Mouse (Mus musculus) layer of hippocampus, postnatal 25 days (tissue): ENCODE results near the gene Rbsn. TPM values are rescaled to one million over a fixed set of nuclear protein-coding genes. Genes with fewer than 3 reads are reported as not detected.

ENCODE experiments used
- DNase-seq, 2 experiments: peaks; one replicate each; pipeline ENCODE4 v3.0.0; 2022; ENCODE audit warnings: mixed read lengths in 2 of 2, low spot score in 1 of 2; ENCODE audit errors: extremely low spot score in 1 of 2
- total RNA-seq, 2 experiments: library from RNA; stranded (reverse); gene quantifications; 2 replicates each; pipeline ENCODE4 v1.2.3; 2021

The Rbsn gene
- total RNA-seq: 10 to 100 TPM; 36.1 to 38.7 TPM

DNA sequence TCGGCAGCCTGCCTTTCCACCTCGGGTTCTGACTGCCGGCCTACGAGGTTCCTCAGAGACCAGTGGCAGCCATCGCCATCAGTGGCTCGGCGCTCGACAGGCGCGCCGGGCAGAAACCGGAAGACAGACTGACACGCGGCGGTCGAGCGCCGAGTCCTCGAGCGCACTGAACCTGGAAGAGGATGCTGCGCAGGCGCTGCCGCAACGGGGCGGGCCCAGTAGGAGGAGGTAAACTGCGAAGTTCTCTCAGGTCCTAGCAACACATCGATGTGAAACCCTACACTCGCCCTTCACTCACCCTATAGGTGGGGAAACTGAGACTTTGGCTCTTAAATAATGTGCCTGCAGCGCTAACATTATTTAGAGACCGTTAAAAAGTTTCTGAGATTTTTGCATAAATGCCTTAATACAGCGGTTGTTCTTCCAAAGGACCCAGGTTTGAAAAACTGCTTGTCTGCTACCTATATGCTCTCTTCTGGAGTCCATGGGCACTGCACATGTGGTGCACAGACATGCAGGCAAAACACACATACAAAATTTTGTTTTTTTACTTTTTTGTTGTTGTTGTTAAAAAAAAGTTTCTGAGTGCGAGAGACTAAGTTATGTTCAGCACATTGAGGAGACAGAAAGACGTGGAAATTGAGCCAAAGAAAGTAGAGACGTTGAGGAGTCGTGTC lies at the start of gene Rbsn:
Rbsn (minus strand) TSS at position 153 of the 677 bp plus-strand sequence.
- peak; percentile 73 to 81 for DNase-seq

DNA sequence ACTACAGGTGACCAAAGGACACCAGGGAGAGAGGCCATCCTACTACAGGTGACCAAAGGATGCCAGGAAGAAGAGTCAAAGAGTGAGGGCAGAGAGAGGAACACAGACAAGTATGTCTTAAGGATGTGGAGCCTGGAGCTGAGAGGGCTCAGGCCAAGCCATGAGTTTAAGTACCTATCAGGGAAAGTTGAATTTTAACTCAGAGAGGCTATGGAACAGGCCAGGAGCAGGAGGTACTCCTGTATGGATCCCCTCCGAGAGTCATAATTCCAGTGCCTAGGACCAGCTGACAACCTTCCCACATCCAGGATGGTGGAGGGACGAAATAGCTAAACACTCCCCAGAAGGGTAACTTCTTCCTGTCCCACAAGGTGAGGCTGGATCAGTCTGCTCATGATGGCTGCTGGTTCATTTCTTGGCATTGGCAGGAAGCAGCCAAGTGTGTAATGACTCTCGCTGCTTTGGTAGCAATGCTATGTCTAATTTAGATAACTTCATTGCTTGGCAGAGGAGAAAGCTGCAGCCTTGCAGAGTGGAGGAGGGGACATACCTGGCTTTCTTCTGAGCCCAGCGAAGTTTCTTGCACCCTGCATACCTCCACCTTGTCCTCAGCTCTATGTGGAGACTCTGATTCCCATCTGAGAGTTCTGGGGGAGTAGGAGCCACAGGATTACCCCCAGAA lies 46.6 kb upstream of the Rbsn start:
- DNase-seq: no peak

DNA sequence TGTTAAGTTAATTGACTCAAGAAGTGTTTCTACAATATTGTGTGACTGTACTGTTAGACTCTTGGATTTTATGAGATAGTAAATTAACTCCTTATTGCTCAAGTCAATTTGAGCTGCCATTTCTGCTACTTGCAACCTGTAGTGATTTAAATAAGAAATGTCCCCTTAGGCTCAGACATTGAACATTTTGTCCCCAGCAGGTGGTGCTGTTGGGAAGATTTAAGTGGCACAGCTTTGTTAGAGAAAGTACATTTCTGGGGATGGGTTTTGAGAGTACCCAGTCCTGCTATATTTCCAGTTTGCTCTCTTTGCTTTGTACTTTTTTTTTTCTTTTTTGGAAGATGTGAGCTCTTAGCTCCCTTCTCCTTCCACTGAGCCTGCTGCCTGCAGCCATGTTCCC lies 40.6 kb upstream of the Rbsn start:
- no peak for DNase-seq

DNA sequence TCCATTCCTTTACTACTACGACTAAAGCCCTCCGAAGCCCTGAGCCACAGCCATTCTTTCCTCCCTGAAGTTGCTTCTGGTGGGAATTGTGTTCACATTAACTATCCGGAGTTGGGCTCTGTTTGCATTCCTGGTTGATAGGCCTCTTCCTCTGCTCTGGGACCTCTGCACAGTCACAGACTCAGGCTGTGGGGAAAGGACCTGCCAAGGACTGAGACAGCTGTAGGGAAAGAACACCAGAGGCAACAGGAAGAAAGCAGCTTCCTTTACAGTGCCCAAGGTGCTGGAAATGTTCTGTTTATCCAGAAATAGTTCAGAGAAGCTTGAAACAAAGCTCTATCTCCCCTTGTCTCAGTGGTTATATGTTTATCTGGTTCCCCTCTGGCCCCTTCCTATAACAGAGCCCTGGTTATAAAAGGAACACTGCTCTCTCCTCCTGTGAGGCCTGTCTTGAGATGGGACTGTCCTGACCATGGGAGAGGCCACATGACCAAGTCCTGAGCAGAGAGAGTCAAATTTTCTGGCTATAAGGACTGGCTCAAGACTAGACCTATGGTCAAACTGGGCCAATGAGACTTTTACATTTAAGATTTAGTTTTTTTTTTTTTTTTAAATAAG lies 38.6 kb upstream of the Rbsn start:
- DNase-seq: no peak

DNA sequence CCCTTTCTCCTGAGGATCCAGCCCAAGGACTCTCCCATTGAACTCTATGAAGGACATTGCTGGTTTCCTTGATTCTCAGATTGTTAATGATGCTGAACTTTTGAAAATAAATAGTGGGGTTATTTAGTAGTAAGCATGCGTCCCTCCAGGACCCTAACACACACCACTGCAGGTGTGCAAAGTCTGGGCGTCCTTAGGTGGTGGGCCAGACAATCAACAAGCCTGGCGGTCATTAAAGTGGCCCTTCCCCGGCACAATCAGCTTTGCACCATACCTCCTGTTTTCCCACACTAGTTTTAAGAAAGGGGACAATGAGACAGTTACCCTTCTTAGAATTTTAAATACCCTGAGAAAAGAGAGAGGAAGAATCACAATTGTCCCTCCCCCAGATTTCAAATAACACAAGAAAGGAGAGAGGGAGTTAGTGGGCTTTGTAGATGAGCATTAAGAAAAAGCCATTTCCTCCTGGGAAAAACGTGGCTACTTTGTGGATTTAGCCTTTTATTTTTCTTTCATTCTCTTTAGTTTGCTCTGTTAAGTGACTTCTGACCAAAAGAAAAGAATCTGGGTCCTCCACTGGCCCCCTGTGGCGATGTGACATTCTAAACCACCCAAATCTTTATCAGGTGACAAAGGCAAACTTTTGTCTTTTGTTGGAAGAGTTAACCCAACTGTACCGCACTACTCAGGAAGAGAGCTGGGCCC lies 32.6 kb upstream of the Rbsn start:
- no peak for DNase-seq

DNA sequence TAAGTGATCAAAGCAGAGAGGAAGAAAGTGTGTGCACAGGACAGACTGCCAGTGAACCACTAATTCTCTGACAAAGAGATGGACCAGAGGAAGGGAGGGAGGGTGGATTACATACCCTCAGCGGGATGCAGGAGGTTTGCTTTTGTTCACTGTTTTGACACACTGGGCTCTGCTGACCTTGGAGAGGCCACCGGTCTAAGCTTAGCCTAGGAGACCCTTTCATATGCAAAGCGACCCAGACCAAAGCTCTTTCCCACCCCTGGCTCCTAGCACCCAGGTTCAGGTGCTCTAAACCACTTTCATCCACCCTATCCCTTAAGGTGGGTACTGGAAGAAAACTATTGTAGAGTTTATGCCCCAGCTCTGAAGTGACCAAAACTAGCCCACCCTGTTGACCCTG lies 31.6 kb upstream of the Rbsn start:
- no peak for DNase-seq

DNA sequence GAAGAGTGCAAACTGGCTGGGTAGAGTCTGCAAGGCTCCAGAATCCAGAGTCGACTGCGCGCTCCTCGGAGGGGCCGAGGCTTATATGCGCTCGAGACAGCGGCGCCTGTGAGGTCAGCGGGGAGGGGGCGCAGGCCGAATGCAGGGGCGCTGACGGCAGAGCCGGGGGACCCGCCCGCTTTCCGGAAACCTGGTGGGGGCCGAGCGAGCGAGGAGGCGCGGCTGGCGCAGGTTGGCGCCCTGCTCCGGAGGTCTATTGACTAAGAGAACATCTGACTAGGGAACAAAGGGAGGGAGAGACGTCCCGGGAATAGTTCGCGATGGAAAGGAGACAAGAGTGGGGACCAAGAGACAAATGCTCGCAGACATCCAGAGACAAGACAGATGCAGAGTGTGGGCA lies 29.9 kb upstream of the Rbsn start, which contains the start of gene Trh:
Trh (minus strand) TSS at position 60 of the 400 bp plus-strand sequence.
- DNase-seq: no peak

DNA sequence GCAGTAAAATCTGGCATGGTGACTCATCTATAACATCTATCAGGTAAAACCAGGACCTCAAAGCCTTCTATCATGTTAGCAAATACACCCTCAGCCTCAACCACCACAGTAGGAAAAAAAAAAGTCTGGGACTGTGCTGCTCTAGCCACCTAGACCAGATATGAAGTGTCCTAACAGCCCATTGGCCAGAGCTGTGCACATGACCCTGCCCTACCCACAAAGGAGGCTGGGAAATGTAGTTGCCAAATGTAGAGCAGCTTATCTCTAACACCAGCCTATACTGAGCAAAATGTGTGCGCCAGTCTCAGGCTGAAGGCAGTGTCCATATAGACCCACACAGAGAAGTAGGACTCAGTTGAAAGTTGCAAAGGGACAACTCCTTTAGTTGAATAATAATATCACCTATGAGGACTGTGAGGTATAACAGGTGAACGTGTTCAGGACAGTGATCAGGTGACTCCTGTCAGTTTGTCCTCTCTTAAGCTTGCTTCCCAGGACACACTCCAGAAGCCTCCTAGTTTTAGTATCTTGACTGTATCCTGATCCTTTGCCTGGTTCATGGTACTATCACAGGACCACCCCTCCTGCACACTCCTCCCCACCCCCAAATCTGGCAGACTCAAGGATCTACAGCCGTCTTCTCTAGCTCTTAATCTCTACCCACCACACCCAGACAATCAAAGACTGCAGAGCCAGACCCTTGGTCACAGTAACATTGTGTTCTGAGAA lies 26.6 kb upstream of the Rbsn start:
- DNase-seq: peak in 1 of 2 experiments; percentile 43

DNA sequence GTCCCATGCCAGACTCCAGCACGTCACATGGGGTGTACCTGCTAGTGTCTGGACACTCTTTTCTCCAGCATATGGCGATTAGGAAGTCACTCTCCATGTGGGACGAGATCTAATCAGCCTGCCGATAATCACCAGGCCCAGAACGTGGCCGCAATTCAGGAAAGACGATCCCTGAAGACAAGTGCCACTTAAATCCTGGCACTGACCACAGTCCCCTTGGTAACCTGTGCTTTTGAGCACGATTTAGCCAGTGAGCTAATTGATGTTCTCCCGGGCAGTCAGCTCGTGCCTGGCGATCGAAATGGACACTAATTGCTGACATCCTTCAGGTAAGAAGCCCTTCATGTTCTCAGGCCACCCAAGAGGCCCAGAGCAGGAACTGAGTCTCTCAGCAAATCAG lies 20.3 kb upstream of the Rbsn start:
- no peak for DNase-seq

DNA sequence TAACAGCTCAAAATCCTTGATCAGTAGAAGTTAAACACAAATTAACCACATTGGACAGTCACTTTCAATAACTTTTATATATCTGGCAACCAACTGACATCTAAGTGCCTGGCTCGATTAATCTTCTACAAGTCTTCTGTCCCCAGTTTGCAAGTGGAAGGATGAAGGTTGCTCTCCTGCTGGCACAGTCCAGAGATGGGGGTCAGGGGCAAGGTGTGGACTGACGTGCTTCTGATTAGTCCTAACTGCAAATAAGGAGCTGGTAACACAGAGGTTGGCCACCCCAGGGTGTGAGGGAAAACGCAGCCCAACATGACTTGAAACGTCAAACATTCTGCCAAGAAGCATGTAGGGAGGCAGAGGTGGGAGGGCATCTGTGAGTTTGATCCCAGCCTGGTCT lies 17.0 kb upstream of the Rbsn start:
- no peak for DNase-seq

DNA sequence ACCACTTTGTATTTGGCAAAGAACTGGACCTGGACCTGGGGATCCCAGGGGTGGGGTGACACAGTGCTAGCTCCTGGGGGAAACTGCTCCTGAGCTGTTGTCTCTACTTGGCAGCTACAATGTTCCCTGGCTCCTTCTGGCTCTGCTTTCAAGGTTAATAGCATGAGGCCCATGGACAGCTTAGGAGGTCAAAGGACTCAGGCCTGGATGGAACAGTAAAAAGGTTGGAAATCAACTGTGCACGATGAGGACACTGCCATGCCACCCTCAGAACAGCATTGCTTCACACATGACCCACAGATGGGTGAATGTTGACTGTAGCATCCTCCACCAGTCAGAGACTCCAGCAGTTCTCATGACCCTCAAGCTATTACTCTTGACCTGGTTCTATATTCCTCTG lies 16.6 kb upstream of the Rbsn start:
- no peak for DNase-seq

DNA sequence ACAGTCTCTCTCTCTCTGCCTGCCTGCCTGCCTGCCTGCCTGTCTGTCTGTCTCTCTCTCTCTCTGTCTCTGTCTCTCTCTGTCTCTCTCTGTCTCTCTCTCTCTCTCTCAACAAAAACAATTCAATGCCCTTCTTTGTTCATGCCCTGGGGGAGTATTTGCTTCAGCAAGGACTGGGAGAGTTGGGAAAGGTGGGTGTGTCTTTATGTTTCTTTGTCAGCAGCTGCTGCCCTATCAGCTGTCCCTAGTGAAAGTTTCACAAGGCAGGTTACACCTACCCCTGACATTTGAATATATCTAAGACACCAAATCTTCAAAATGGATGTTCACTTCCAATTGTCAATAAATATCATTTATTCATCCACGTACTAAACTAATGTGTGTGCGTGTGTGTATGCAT lies 14.9 kb upstream of the Rbsn start:
- DNase-seq: no peak

DNA sequence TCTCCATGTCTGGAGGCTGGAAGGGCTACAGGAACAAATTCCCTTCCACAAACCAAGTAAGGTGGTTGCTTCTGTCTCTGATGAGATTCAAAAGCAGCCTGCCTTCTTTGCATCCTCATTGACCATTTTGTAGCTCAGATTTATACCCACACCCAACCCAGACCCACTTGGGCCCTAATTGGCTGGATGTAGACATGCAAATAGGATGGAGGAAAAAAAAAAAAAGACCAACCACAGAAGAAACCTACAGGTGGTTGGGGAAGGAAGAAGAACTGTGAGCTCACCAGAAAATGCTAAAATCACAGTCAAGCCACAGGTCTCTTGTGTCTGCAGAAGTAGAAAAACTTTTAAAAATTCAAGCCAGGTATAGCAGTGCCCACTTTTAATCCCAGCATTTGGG lies 14.4 kb upstream of the Rbsn start:
- no peak for DNase-seq

DNA sequence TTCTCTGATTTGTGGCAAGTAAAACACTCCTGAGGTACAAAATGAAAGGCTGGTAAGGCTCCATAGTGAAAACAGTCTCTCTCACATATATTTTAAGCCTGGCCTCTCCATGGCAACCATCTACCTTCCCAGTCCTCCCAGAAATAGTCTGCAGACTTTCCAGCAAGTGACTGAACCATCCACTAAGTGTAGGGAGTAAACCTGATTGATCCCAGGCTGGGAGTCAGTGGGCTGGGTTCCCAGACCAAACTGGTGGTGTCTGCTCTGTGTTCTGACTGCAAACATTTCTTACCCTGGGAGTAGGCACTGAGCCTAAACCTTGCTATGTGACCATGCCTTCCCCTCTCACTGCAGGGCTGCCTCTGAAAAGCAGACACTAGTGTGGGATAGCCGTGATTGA lies 10.3 kb upstream of the Rbsn start:
- DNase-seq: no peak

DNA sequence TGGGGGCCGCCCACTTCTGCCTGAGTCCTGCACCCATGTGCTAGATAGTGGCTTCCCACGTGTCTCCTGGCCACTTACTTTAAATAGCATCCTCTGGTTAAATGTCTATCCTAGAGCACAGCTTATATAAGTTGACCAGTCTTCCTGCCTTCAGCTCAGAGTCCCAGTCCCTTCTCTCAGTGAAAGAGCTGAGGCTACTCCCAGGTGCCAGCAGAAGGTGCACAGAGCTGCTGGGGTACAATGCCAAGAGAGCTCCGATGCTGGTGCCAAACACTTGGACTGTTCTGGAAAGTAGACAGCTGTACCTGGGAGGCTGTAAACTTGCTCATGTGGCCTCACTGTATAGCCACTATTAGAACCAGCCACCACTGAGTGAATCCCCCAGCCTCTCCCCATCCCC lies 7.3 kb upstream of the Rbsn start:
- DNase-seq: no peak

DNA sequence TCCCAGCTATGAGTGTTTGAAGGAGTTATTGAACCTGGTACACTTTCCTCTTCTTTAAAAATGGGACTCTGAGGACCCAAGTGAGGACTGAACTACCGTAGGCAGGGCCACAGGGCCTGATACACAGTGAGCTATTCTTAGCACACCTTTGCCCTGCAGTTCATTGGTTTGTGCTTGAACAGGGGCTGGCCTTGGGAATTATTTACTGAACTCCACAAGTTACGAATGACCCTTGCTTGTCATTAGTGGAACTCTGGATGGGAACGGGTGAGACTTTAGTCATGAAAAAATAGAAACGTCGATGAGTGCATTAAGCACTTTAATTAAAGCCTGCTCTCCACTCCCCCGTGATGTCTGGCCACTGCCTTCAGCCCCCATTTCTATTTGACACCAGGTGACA lies 6.9 kb upstream of the Rbsn start:
- DNase-seq: no peak

DNA sequence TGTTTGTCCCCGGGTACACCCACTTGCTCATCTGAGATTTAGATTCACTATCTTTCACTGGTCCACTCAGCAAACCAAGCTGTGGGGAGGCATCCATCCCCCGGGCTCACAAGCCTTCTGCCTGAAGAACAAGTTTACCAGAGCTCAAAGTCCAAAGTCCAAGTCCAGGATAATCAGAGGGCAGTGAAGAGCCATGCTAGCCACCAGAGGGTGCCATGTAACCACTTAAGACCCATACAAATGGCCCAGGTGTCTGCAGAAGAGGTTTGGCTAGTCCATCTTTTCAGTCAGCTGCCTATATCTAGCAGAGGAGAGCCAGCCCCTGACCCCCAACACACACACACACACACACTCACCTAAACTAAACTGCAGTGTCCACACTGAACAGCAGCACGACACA lies 4.7 kb upstream of the Rbsn start:
- DNase-seq: peak; percentile 25 to 49

DNA sequence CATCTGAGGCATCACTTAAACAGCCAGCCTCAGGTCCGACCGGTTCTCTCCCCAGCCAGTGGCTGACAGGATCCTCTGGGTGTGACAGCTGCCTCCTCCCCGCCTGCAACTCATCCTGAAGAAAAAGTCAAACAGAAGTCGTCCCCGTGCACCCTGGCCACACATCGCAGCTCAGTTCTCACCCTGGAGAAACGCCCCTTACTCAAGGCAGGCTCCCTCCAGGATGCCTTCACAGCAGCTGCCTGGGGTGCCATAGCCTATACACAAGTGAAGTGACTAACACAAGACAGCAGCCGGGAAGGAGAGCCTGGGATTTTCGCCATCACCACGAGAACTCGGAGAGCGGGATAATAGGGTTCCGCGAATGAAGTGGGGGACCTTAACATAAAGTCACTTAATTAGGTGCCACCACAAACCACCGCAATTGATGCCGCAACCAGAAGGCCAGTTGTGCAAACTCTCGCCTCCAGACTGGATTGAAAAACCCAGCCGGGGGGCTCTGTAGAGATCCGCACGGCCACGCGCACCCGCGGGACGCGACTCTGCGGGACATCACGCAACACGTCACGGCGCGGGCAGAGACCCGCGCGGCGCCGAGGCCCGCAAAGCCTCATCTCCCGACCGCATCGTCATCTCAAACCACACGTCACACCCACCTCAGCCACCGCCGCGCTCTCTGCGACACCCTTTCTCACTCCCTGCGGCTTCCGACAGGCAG lies 511 bp downstream of the Rbsn start:
- peak; percentile 7 to 14 for DNase-seq

DNA sequence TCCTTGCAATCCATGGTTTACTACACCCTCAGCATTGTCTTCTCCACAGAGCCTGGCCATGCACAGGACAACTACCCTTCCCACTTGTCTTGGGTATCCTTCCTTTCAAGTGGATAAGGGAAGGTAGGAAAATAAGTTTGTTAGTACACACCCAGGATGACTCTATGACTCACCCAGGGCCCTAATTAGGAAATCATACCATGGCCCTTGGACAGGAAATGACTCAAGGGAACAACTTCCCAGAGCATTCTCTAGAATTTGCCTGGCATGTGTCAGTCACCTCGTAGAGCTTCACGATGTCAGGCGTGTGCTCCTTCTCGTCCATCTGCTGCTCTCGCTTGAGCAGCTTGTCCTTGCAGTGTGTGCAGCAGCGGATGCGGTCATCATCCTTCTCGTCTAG lies 15.3 kb downstream of the Rbsn start:
- no peak for DNase-seq

DNA sequence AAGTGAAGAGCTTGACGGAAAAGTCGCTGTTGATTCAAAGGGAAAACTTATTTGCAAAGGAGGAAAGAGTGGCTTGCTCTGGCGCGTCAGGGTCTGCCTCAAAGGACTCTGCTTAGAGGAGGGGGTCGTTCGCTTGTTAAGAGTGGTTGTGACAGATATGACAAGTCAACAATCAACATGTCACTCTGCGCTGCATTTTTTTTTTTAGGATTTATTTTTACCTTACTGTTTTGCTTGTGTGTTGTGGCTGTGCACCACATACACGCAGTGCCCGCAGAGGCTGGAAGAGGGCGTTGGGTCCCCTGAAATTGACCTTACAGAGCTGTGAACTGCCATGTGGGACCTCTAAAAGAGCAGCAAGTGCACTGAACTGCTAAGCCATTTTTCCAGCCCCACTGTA lies 30.5 kb downstream of the Rbsn start:
- no peak for DNase-seq
